Mouse (Mus musculus): ENCODE results near the gene Gm7075. TPM values are rescaled to one million over a fixed set of nuclear protein-coding genes. Genes with fewer than 3 reads are reported as not detected.
A peak's percentile ranks its signal among the peaks of the same experiment; 100 is the strongest.
"Not testable (repeated sequence)": the region's sequence is repeated elsewhere in the genome, so short reads cannot be mapped to it uniquely, and the experiment has no call there.

Gene Gm7075
- not detected for total RNA-seq (2021)

DNA sequence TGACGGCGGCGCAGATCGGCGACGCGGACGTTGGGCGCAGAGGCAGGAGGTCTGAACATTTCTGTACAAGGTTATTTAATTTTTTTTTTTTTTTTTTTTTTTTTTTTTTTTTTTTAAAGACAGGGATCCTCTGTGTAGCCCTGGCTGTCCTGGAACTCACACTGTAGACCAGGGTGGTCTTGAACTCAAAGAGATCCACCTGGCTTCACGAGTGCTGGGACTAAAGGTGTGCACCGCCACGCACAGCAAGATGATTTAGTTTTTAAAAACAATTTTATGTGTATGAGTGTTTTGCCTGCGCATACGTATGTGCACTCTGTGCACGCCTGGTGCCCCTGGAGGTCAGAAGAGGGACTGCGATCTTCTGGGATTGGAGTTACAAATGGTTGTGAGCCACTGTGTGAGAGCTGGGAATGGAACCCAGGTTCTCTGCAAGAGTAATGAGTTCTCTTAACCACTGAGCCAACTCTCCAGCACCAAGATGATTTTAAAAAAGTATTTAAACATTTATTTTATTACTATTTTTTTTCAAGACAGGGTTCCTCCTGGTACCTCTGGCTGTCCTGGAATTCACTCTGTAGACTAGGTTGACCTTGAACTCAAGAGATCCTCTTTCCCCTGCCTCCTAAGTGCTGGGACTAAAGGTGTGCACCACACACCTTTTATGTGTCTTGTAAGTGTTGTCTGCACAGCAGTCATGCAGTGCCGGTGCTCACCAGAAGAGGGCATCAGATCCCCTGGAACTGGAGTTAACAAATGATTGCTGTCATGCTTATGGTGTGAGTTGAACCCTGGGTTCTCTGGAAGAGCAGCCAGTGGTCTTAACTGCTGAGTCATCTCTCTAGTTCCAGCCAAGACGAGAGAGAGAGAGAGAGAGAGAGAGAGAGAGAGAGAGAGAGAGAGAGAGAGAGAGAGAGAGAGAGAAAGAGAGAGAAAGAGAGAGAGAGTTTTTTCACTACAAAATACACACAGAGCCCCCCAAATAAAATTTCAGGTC is at the start of gene Gm7075:
Gm7075 (minus strand) TSS at position 51 of the 997 bp plus-strand sequence.
- peak; percentile 25 to 62 for DNase-seq
- intact Hi-C loops (cut with DNase I) = loop anchor here (5.0 kb wide), 1 partner anchor 150 kb away; no protein-coding TSS in a partner anchor

DNA sequence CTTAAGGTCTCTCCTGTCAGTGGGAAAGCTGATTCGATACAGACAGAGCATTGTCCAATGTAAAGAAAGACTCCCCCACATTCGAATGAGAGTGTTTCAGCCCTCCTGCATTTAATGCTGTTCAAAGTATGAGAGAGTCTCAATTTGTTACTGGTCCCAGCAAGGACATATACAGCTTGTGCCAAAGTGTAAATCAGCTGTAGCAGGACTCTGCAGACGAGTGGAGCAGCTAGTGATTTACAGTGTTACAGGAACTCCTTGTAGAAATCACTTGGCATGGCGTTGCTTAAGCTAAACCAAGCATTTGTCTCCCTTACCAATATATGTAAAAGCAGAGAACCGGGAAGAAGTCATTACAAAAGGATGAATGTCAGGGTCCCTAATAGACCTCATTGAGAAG is 39.3 kb upstream of the Gm7075 start:
- intact Hi-C loops (cut with DNase I) = no loop called here
- no peak for DNase-seq

DNA sequence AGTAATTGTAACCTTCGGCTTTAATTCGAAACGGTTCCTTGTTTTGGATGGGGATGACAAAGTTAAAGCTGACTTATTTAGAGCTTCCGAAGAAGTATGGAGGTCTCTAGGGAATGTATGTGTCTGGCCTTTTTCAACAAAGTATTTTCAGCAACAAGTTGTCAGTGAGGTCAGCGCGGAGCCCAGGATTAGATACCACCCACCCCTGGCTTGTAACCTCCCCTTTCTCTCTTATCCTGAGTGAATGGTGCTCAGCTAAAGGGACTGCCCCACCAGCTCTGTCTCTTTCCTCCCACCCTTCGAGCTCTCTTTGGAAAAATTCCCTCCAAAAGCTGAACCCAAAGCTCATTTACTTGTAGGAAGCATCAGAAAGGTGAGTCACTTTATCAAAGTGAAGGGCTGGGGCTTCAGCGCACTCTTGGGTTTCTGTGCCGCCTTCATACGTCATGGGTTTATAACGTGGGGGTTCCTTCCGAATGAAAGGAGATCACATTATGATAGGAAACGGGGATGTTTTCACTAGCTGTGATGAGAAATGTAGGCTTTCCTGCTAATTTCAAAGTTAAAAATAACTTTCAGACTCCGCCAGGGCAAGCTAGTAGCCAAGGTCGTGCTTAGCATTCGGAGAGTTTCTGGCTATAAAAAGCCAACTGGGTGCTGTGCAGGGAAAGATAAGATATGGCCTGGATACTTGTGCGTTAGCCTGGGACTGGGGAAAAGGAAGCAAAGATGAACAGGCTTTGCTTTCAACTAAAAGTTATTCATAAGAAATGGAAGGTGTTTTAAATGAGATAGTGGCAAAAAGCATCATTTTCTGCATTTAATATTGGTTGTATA is 35.9 kb upstream of the Gm7075 start:
- peak; percentile 17 to 46 for DNase-seq
- intact Hi-C loops (cut with DNase I) = loop anchor here (2.0 kb wide), 1 partner anchor 17 kb away; no protein-coding TSS in a partner anchor

DNA sequence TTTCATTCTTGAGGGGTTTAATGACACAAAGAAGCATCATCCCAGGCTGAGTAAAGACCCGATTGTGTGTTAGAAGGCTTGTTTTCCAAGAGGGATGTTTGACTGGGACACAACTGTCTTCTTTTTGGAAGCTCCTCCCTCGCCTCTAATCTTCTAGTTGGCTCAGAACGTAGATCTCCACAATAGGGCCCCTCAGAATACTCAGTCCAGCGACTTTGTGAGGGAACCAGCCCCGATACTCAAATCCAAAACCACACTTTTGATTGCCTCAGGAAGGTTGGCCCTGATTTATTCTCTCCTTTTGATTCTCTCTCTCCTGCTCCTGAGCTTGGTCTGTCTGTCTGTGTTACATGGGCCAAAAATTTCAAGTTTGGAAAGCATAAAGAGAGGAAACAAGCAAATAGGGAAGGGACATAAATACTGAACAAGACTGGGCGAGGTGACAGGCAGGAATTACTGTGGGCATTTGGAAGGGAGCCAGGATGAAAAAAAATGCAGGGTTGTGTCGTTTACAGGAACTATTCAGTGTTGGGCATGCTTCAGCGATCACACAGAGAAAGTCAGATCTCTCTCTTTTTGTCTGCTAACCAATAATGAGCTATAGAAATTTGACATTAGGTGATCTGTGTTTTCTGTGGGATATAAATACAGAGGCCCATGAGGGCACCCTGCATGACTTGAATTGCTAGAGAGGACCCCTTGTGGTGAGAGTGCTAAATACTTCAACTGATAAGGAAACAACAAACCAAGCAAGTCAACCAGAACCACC is 33.7 kb upstream of the Gm7075 start:
- intact Hi-C loops (cut with DNase I) = loop anchor here (2.0 kb wide), 1 partner anchor 26 kb away; no protein-coding TSS in a partner anchor
- no peak for DNase-seq

DNA sequence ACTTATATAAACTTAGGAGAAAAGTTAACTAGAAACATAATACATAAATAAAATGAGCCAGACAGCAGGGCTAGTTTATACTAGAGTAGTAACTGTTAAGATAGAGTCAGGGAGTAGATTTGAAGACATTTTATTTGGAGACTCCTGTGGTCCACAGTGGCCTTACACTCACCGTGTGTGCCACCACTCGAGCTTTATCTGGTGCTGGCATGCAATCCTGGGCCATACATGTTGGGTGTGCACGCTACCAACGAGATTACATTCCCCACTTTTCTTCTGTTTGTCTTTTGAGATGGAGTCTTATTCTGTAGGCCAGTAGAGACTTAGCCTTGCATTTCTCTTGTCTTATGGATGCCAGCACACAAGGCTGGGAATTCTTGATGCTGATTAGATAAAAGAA is 32.3 kb upstream of the Gm7075 start:
- DNase-seq = no peak
- intact Hi-C loops (cut with DNase I) = loop anchor here (2.0 kb wide), 1 partner anchor 25 kb away; no protein-coding TSS in a partner anchor

DNA sequence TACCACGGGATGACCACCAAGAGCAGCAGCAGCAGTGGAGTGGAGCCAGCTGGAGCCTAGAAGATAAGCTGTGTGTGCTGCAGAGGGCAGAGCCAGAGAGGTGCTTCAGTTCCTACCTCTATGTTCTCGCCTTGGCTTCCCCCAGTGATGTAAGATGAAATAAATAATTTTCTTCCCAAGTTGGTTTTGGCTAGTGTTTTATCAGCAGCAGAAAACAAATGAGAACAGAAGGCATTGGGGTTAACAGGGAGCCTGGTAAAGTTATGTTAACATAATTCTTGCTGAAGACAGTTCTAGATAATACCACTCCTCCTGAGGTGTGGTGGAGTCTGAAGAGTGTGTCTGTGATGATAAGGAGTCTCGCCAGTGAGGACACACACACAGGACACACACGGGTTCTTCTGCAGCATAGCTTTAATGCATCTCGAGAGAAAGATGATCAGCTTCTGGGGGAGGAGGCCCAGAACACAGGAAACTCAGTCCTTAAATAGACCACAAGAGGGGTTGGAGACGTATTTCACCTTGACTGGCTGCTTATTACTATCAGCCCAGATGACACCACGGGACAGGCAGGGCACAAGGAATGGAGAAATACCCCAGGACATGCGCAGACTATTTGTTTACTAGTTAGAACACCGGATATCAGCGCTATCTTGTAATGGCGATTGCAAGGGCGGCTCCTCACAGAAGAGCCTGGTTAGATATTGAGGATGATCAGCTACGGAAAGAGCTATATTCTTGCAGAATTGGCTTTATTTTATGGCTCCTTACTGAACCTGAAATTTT is 23.2 kb upstream of the Gm7075 start:
- DNase-seq; intact Hi-C loops (cut with DNase I): not testable (repeated sequence)

DNA sequence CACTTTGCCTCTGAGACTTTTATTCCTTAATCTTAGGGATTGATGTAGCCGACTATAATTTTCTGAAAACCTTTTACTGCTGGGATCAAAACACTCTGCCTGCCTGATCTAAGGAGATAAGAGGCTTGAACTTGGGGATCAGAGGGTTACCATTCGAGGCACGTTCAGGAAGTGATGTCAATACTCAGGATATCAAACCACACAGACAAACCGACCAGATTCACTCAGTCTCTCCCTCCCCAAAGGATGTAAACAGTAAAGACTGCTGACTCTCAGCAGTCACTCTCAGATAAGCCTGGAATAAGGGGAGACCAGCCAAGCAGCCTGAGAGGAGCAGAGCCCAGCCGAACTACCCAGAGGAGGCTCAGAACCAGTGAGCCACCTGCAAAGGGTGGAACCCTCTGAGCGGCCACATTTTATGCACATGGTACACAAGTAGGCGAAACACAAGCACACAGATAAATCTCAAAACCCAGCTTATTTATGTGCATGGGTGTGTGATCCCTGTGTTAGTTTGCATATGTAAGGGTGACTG is 18.2 kb upstream of the Gm7075 start:
- no peak for DNase-seq
- intact Hi-C loops (cut with DNase I) = no loop called here

DNA sequence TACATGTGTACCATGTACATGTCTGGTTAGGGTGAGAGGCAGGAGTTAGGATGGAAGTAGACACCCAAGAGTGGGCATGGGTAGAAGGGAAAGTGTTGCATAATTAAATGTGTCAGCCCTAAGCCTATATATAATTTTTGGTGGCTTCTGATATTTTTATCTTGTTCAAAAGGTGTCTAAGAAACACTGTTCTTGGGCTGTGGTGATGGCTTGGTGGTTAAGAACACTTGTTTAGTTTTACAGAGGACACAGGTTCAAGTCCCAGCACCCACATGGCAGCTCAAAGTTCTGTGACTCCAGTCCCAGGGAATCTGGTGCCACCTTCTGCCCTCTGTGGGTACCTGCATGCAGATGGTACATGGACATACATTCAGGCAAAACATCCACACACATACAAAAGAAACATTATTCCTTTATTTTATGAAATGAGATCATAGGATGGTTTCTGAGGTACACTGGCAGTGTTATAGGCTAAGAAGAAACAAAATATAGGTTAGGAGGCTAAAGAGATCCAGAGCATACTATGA is 17.2 kb upstream of the Gm7075 start:
- DNase-seq = no peak
- intact Hi-C loops (cut with DNase I) = no loop called here

DNA sequence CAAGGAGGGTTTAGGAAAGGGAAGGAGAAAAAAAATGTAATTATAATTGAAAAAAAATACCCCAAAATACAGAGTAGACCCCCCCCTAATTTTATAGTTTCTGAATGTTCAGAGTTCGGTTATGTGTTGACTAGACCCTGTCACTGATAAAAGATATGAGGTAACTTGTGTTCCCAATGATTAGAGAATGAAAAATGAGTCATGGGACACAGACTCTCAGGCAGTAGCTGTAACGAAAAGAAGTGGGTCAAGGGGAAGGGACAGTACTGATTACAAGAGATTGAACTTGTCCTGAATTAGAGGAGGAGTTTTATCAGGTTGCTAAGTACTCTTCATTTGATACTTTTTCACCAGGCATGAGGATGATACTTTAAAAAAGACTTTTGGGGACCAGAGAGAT is 11.3 kb upstream of the Gm7075 start:
- no peak for DNase-seq
- intact Hi-C loops (cut with DNase I) = no loop called here

DNA sequence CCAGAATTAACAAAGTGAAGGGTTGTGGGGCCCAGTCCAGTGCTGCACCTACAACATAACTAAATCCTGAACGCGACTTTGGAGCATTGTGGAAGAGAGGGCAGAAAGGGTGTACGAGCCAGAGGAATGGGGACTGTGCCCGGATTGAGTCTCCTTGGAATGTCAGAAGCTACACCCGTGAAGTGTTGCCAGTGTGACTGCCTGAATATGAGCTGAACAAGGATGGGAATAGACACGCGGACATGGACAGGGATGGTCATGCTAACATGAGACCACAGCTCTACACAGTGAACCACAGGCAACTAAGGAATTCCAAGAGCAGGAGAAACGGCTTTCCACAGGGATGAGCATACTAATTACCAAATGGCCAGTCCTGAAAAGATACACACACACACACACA is 10.5 kb upstream of the Gm7075 start:
- DNase-seq = no peak
- intact Hi-C loops (cut with DNase I) = no loop called here

DNA sequence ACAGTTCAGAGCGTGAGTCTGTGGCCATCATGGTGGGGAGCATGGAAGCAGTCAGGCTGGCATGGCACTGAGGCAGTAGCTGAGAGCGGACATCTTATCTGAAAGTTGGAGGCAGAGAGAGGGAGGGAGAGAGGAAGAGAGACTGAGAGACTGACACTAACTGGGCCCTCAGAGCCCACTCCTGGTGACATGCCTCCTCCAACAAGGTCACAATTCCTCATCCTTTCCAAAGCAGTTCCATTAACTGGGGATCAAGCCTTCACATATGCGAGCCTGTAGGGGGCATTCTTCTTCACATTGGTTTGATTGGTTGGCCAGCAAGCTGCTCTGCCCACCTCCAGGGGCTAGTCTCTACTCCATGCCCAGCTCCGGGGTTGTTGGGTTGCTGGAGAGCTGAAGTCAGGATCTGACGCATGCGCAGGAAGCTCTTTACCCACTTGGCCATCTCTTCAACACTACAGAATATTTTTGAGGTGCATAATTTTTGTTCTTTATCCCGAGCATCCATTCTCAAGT is 9.7 kb upstream of the Gm7075 start:
- intact Hi-C loops (cut with DNase I) = no loop called here
- DNase-seq = no peak

DNA sequence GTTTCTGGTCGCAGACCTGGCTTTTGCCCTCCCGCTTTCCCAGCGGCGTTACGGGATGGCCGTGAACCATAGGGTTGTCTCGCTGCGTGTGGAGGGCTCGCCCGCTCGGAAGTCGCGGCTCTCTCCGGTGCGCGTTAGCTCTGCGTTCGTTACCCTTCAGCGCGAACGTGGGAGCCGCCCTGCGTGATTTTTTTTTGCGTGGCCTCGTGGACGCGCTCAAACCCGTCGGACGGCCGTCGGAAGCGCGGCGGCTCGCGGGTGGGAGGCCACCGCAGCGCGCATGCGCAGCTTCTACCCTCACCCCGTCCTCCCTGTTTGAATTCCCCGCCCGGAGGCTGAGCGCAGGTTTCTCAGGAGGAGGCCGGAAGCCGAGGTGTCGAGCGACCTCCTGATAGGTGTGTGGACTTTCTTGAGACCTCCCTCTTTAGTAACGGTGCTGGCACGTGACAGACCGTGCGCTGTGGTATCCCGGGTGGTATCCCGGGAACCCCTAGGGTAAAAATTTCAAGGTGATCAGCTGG is 8.3 kb upstream of the Gm7075 start, which contains the start of gene Ctnna3:
Ctnna3 (plus strand) TSS at position 314 of the 521 bp plus-strand sequence.
- intact Hi-C loops (cut with DNase I) = loop anchor here (2.0 to 5.0 kb wide), 3 partner anchors 25 to 47 kb away; no protein-coding TSS in a partner anchor
- peak; percentile 82 to 88 for DNase-seq

DNA sequence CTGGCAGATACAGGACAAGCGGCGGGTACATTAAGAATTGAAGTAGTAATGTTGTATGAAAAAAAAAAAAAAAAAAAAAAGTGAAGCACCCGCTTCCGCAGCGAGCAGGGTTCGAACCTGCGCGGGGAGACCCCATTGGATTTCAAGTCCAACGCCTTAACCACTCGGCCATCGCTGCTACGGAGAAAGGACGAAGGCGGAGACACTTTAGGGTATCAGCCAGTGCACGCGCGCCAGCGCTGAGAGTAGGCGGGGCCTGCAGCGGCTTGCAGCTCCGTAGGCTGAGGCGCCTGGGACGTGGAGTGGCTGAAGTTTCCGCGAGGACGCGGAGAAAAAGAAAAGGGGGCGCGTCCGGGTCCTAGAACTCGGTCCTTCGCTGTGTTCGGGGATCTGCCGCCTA is 7.8 kb upstream of the Gm7075 start:
- DNase-seq = peak; percentile 100
- intact Hi-C loops (cut with DNase I) = loop anchor here (2.0 to 5.0 kb wide), 3 partner anchors 25 to 47 kb away; no protein-coding TSS in a partner anchor

DNA sequence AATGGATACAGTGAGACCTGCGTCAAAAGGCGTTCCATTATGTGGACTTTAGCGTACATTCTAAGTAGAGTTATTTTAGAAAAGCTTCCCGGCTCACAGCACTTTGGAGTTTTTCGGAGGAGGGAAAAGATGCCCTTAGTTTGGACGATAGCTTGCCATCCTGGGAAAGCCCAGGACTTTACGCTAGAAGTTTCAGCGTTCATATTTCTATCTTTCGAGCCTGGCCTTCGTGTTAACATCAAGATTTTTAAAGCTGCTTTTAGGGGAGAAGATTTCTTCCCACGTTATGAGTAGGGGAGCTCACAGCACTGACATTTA is 7.4 kb upstream of the Gm7075 start:
- no peak for DNase-seq
- intact Hi-C loops (cut with DNase I) = loop anchor here (2.0 to 5.0 kb wide), 3 partner anchors 26 to 48 kb away; no protein-coding TSS in a partner anchor

DNA sequence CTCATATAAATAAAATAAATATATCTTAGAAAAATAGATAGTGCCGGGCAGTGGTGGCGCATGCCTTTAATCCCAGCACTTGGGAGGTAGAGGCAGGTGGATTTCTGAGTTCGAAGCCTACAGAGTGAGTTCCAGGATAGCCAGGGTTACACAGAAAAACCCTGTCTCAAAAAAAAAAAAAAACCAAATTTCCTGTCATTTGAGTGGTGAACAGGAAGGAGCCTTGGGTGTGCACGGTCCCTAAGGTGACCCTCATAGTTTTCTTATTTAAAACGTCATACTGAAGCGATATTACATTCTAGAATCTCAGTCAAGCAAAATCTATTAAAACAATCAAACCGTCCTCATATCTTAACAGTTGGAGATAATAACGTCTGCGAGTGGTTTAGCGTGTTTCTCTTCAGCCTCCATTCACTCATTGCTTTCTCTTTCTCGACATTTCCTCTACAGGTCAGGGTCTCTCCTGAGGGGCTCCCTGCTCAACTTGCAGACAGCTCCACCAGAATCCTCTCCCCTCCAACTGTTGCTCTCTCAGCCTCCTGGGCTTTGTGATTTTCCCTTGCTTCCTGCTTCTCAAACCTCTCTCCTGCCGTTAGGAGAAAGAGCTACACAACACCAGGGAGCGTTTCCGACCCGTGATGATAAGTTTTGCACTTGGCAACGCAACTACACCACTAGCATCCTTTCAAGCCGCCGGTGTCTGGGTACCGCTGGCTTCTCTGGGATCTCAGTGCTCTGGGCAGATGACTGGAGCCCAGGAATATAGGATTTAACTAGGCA is 6.8 kb upstream of the Gm7075 start:
- DNase-seq = peak; percentile 22 to 31

DNA sequence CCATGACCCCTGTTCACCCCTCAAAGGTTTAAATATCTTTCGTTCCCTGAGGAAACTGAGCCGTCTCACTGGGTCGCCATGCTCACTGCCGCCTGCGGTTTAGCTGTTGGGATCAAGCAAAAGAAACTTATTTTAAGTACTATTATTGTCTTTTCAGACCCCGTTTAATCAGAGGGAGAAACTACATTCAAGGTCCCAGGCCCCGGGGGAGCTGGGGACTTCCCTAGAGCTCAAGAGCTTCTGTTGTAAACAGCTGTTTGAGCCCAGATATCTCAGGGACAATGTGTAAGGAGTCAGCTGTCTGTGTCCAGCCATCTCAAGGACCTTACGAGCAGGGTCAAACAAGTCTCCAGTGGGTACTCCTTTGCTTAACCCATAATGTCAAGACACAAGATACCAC is 5.6 kb upstream of the Gm7075 start:
- intact Hi-C loops (cut with DNase I) = loop anchor here (5.0 kb wide), 1 partner anchor 40 kb away; no protein-coding TSS in a partner anchor
- DNase-seq = no peak

More for the DNA sequence above, 6.8 kb upstream of the Gm7075 start:
- intact Hi-C loops (cut with DNase I) = loop anchor here (2.0 to 5.0 kb wide), 3 partner anchors 26 to 48 kb away; no protein-coding TSS in a partner anchor

DNA sequence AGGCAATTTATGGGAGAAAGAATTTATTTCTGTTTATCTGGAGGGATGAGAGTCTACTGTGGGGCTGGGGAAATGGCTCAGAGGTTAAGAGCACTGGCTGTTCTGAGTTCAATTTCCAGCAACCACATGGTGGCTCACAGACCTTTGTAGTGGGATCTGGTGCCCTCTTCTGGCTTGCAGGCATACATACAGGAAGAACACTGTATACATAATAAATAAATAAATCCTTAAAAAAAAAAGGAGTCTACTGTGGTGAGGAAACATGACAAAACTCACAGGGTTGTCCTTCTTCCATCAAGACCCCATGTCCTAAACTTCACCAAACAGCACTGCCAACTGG is 2.9 kb upstream of the Gm7075 start:
- DNase-seq = peak; percentile 37 to 39
- intact Hi-C loops (cut with DNase I) = loop anchor here (5.0 kb wide), 1 partner anchor 148 kb away; no protein-coding TSS in a partner anchor

All from heart, postnatal 36 days (tissue).